Mouse (Mus musculus): Measurements from ENCODE around the gene Kctd21.

- TF ChIP-seq CTCF (IDR thresholded peaks at IDR 0.05; ENCODE audit: borderline replicate concordance, insufficient read depth, low read length) (no peak), POLR2A (IDR thresholded peaks at IDR 0.05; ENCODE audit: low read depth, low read length) (no peak)
These were observed 26.9 kb upstream of the Kctd21 start for GRCm38 (mm10) chr7:97305206-97305605.
